Mouse (Mus musculus): Measurements from ENCODE around the gene Slc27a5. TPM values are rescaled to one million over a fixed set of nuclear protein-coding genes. Genes with fewer than 3 reads are reported as not detected.

Slc27a5 gene
- total RNA-seq, 1 experiment: 0.45 TPM

GRCm38 (mm10) chr7:12970906-12971305 is 27.1 kb downstream of the Slc27a5 start:
- Histone ChIP-seq H3K36me3 (ENCODE audit: control insufficient read depth, insufficient read depth, low read length, poor library complexity, severe bottlenecking) (0 out of 2 replicates have a peak, but pooled peaks cover 4% of the 10 kb centered on the region), H3K4me3 (ENCODE audit: insufficient read depth in 1 of 2, low read depth in 1 of 2, low read length in 2 of 2, poor library complexity in 1 of 2, severe bottlenecking in 1 of 2) (peak overlapping the region; percentile 54 to 64), H3K4me1 (ENCODE audit: control insufficient read depth in 2 of 2, insufficient read depth in 2 of 2, low read length in 2 of 2, poor library complexity in 1 of 2) (peaks cover 0 to 2% of the 10 kb centered on the region in 2 experiments; a peak in 1 of 4 replicates), H3K9me3 (ENCODE audit: control insufficient read depth, insufficient read depth, low read depth, low read length) (no peaks in the 10 kb centered on the region), H3K9ac (ENCODE audit: insufficient read depth, low read depth, low read length, poor library complexity, severe bottlenecking) (peak overlapping the region; percentile 55), H3K27ac (ENCODE audit: insufficient read depth, low read depth, low read length, poor library complexity, severe bottlenecking) (no peak overlapping the region)
- DNase-seq (ENCODE audit: low read depth, low spot score): no peak
- TF ChIP-seq HCFC1 (IDR thresholded peaks at IDR 0.05; ENCODE audit: borderline replicate concordance, insufficient read depth, low read length): no peak
- in situ Hi-C loops (cut with MboI; ENCODE audit: low sequenced_read_pairs in 2 of 2, unreplicated experiment in 2 of 2): no loop called here

- no peak for DNase-seq (ENCODE audit: low read depth, low spot score)
- Histone ChIP-seq H3K4me1 (ENCODE audit: control insufficient read depth in 2 of 2, insufficient read depth in 2 of 2, low read length in 2 of 2, poor library complexity in 1 of 2) (peaks cover 3 to 5% of the 10 kb centered on the region in 2 experiments; a peak in 2 of 4 replicates), H3K9ac (ENCODE audit: insufficient read depth, low read depth, low read length, poor library complexity, severe bottlenecking) (peak overlapping the region; percentile 76), H3K4me3 (ENCODE audit: insufficient read depth in 1 of 2, low read depth in 1 of 2, low read length in 2 of 2, poor library complexity in 1 of 2, severe bottlenecking in 1 of 2) (peak overlapping the region; percentile 82 to 87), H3K36me3 (ENCODE audit: control insufficient read depth, insufficient read depth, low read length, poor library complexity, severe bottlenecking) (0 out of 2 replicates have a peak, but pooled peaks cover 4% of the 10 kb centered on the region), H3K27ac (ENCODE audit: insufficient read depth, low read depth, low read length, poor library complexity, severe bottlenecking) (peak overlapping the region; percentile 63; the same call in 1 of the 2 replicates), H3K9me3 (ENCODE audit: control insufficient read depth, insufficient read depth, low read depth, low read length) (no peaks in the 10 kb centered on the region)
- TF ChIP-seq HCFC1 (IDR thresholded peaks at IDR 0.05; ENCODE audit: borderline replicate concordance, insufficient read depth, low read length) (no peak), ZC3H11A (IDR thresholded peaks at IDR 0.05; ENCODE audit: borderline replicate concordance, low read depth, low read length) (no peak), CHD2 (IDR thresholded peaks at IDR 0.05; ENCODE audit: low read depth, low read length) (no peak), ZNF384 (IDR thresholded peaks at IDR 0.05; ENCODE audit: low read depth, low read length) (no peak), MAFK (IDR thresholded peaks at IDR 0.05; ENCODE audit: insufficient read depth, low read depth, low read length) (no peak)
- in situ Hi-C loops (cut with MboI; ENCODE audit: low sequenced_read_pairs in 2 of 2, unreplicated experiment in 2 of 2): no loop called here
Observed at GRCm38 (mm10) chr7:12966104-12966845, 31.7 kb downstream of the Slc27a5 start.

- peaks cover 3 to 5% of the 10 kb centered on the region in 2 experiments; a peak in 2 of 4 replicates for H3K4me1 ChIP-seq (ENCODE audit: control insufficient read depth in 2 of 2, insufficient read depth in 2 of 2, low read length in 2 of 2, poor library complexity in 1 of 2)
- in situ Hi-C loops (cut with MboI; ENCODE audit: low sequenced_read_pairs in 2 of 2, unreplicated experiment in 2 of 2): no loop called here
- peak within 1 kb of the TSS; percentile 82 to 87 for H3K4me3 ChIP-seq (ENCODE audit: insufficient read depth in 1 of 2, low read depth in 1 of 2, low read length in 2 of 2, poor library complexity in 1 of 2, severe bottlenecking in 1 of 2)
- peak within 1 kb of the TSS; percentile 63; the same call in 1 of the 2 replicates for H3K27ac ChIP-seq (ENCODE audit: insufficient read depth, low read depth, low read length, poor library complexity, severe bottlenecking)
- 0 out of 2 replicates have a peak, but pooled peaks cover 4% of the 10 kb centered on the region for H3K36me3 ChIP-seq (ENCODE audit: control insufficient read depth, insufficient read depth, low read length, poor library complexity, severe bottlenecking)
- TF ChIP-seq HCFC1 (IDR thresholded peaks at IDR 0.05; ENCODE audit: borderline replicate concordance, insufficient read depth, low read length) (no peak), MAFK (IDR thresholded peaks at IDR 0.05; ENCODE audit: insufficient read depth, low read depth, low read length) (0 out of 2 replicates have a peak, but pooled peaks have one; percentile 15)
- DNase-seq (ENCODE audit: low read depth, low spot score): peak; percentile 82
- peak within 1 kb of the TSS; percentile 78 for H3K9ac ChIP-seq (ENCODE audit: insufficient read depth, low read depth, low read length, poor library complexity, severe bottlenecking)
- H3K9me3 ChIP-seq (ENCODE audit: control insufficient read depth, insufficient read depth, low read depth, low read length): no peaks in the 10 kb centered on the region
Observed at GRCm38 (mm10) chr7:12965678-12966091, 32.3 kb downstream of the Slc27a5 start, which contains the start of gene Zfp324. Zfp324 (plus strand) TSS chr7:12965838.

- H3K36me3 ChIP-seq (ENCODE audit: control insufficient read depth, insufficient read depth, low read length, poor library complexity, severe bottlenecking): no peaks in the 10 kb centered on the region
- no peak for DNase-seq (ENCODE audit: low read depth, low spot score)
- TF ChIP-seq HCFC1 (IDR thresholded peaks at IDR 0.05; ENCODE audit: borderline replicate concordance, insufficient read depth, low read length) (peak; percentile 82), MAFK (IDR thresholded peaks at IDR 0.05; ENCODE audit: insufficient read depth, low read depth, low read length) (no peak), ZNF384 (IDR thresholded peaks at IDR 0.05; ENCODE audit: low read depth, low read length) (peak; percentile 98)
- H3K4me3 ChIP-seq (ENCODE audit: insufficient read depth in 1 of 2, low read depth in 1 of 2, low read length in 2 of 2, poor library complexity in 1 of 2, severe bottlenecking in 1 of 2): peak overlapping the region; percentile 38 to 66
- no peak overlapping the region for H3K27ac ChIP-seq (ENCODE audit: insufficient read depth, low read depth, low read length, poor library complexity, severe bottlenecking)
- peak overlapping the region; percentile 51 for H3K9ac ChIP-seq (ENCODE audit: insufficient read depth, low read depth, low read length, poor library complexity, severe bottlenecking)
- H3K9me3 ChIP-seq (ENCODE audit: control insufficient read depth, insufficient read depth, low read depth, low read length): no peaks in the 10 kb centered on the region
- in situ Hi-C loops (cut with MboI; ENCODE audit: low sequenced_read_pairs in 2 of 2, unreplicated experiment in 2 of 2): no loop called here
- H3K4me1 ChIP-seq (ENCODE audit: control insufficient read depth in 2 of 2, insufficient read depth in 2 of 2, low read length in 2 of 2, poor library complexity in 1 of 2): peaks cover 5 to 7% of the 10 kb centered on the region in 2 experiments; a peak in 3 of 4 replicates
Observed at GRCm38 (mm10) chr7:12961511-12962141, 36.4 kb downstream of the Slc27a5 start.
